Mouse (Mus musculus) retina, adult 2 months (tissue): ENCODE results near the gene Scyl3.

Source experiments
- DNase-seq: peaks from one replicate; pipeline ENCODE4 v3.0.0-alpha.2; 2012; ENCODE audit warnings: low read depth, low spot score

The Scyl3 gene

GRCm38 (mm10) chr1:163928846-163929245 is at the start of gene Scyl3:
Scyl3 (plus strand) TSS chr1:163929100.
- DNase-seq, result no peak

GRCm38 (mm10) chr1:163889629-163890028 is 39.3 kb upstream of the Scyl3 start:
- no peak for DNase-seq

GRCm38 (mm10) chr1:163893294-163893693 is 35.6 kb upstream of the Scyl3 start:
- no peak for DNase-seq

- no peak for DNase-seq
Observed at GRCm38 (mm10) chr1:163893774-163894527, 34.9 kb upstream of the Scyl3 start.

- DNase-seq, result no peak
Observed at GRCm38 (mm10) chr1:163898291-163898764, 30.6 kb upstream of the Scyl3 start.

- DNase-seq, result no peak
Observed at GRCm38 (mm10) chr1:163899575-163899974, 29.3 kb upstream of the Scyl3 start.

GRCm38 (mm10) chr1:163900168-163900567 is 28.7 kb upstream of the Scyl3 start:
- no peak for DNase-seq

- DNase-seq, result no peak
Observed at GRCm38 (mm10) chr1:163903411-163903810, 25.5 kb upstream of the Scyl3 start.

GRCm38 (mm10) chr1:163907007-163907811 is 21.7 kb upstream of the Scyl3 start:
- no peak for DNase-seq

- DNase-seq, result no peak
Observed at GRCm38 (mm10) chr1:163908389-163908788, 20.5 kb upstream of the Scyl3 start.

GRCm38 (mm10) chr1:163910343-163910742 is 18.6 kb upstream of the Scyl3 start:
- DNase-seq, result peak; percentile 18

GRCm38 (mm10) chr1:163910785-163911184 is 18.1 kb upstream of the Scyl3 start:
- DNase-seq, result no peak

GRCm38 (mm10) chr1:163911981-163912380 is 16.9 kb upstream of the Scyl3 start:
- no peak for DNase-seq

GRCm38 (mm10) chr1:163917349-163918160 is 11.3 kb upstream of the Scyl3 start:
- no peak for DNase-seq

GRCm38 (mm10) chr1:163924093-163924492 is 4.8 kb upstream of the Scyl3 start:
- no peak for DNase-seq

- peak; percentile 90 for DNase-seq
Observed at GRCm38 (mm10) chr1:163929636-163930457, 947 bp downstream of the Scyl3 start.

- DNase-seq, result no peak
Observed at GRCm38 (mm10) chr1:163930458-163930794, 1.5 kb downstream of the Scyl3 start.

GRCm38 (mm10) chr1:163931801-163932200 is 2.9 kb downstream of the Scyl3 start:
- no peak for DNase-seq

GRCm38 (mm10) chr1:163934591-163934990 is 5.7 kb downstream of the Scyl3 start:
- no peak for DNase-seq

- no peak for DNase-seq
Observed at GRCm38 (mm10) chr1:163942056-163942455, 13.2 kb downstream of the Scyl3 start.

GRCm38 (mm10) chr1:163953396-163953795 is 24.5 kb downstream of the Scyl3 start:
- DNase-seq, result no peak
